Mouse (Mus musculus) stomach, embryonic 14.5 days (tissue): ENCODE data around the gene Camkk2. TPM values are rescaled to one million over a fixed set of nuclear protein-coding genes. Genes with fewer than 3 reads are reported as not detected.

Experiments
- ATAC-seq: fragments of 200-750 bp; cut with Nextera tagmentation; 2 replicates; pipeline ENCODE4 v1.8.0; 2017; ENCODE audit warnings: low read depth, moderate TSS enrichment; ENCODE audit not compliant: insufficient number of reproducible peaks, insufficient read depth, low FRiP score
- H3K27ac ChIP-seq: fragments of 300-500 bp; sonication (generic); 2 replicates; pipeline ENCODE4 v1.5.1; 2014; ENCODE audit warnings: mild to moderate bottlenecking, low read length, moderate library complexity, mixed read lengths
- H3K27me3 ChIP-seq: fragments of 300-500 bp; sonication (generic); 2 replicates; pipeline ENCODE4 v1.6.1; 2014; ENCODE audit warnings: low read length, control low read depth, mixed read lengths; ENCODE audit not compliant: control insufficient read depth, insufficient read depth
- H3K36me3 ChIP-seq: fragments of 300-500 bp; sonication (generic); 2 replicates; pipeline ENCODE4 v1.6.1; 2014; ENCODE audit warnings: mild to moderate bottlenecking, control low read depth, low read length, moderate library complexity, mixed read lengths; ENCODE audit not compliant: control insufficient read depth, insufficient read depth
- H3K4me1 ChIP-seq: fragments of 300-500 bp; sonication (generic); 2 replicates; pipeline ENCODE4 v1.6.1; 2014; ENCODE audit warnings: low read length, control low read depth, mixed read lengths; ENCODE audit not compliant: control insufficient read depth, insufficient read depth
- H3K4me2 ChIP-seq: fragments of 300-500 bp; sonication (generic); replicated peaks from 2 replicates; pipeline ENCODE4 v1.6.1; 2014; ENCODE audit warnings: low read depth, low read length, control low read depth
- H3K4me3 ChIP-seq: fragments of 300-500 bp; sonication (generic); 2 replicates; pipeline ENCODE4 v1.5.1; 2014; ENCODE audit warnings: low read depth, low read length, control low read depth
- H3K9ac ChIP-seq: fragments of 300-500 bp; sonication (generic); replicated peaks from 2 replicates; pipeline ENCODE4 v1.6.1; 2014; ENCODE audit warnings: low read depth, mild to moderate bottlenecking, control low read depth, low read length, moderate library complexity, mixed read lengths
- H3K9me3 ChIP-seq: fragments of 300-500 bp; sonication (generic); 2 replicates; pipeline ENCODE4 v1.6.1; 2016; ENCODE audit warnings: low read depth, low read length, control low read depth; ENCODE audit not compliant: control insufficient read depth
- WGBS: fragments of 180-500 bp; shearing (Covaris S2); extraction: QIAGEN DNeasy Blood & Tissue Kit; methylation state at CpG from one replicate; pipeline ENCODE4 v1.1.7; 2014; 5-methylcytosine and 5-hydroxymethylcytosine counted together
- polyA plus RNA-seq: library from polyadenylated mRNA; unstranded; fragments of >200 nt; fragmentation: Nextera tagmentation; extraction: Ambion mirVana; gene quantifications from 2 replicates; pipeline ENCODE4 v1.2.1, GENCODE M21; 2014

The Camkk2 gene
- polyA plus RNA-seq, 1 experiment from 2014 or later = 25.7 TPM

DNA sequence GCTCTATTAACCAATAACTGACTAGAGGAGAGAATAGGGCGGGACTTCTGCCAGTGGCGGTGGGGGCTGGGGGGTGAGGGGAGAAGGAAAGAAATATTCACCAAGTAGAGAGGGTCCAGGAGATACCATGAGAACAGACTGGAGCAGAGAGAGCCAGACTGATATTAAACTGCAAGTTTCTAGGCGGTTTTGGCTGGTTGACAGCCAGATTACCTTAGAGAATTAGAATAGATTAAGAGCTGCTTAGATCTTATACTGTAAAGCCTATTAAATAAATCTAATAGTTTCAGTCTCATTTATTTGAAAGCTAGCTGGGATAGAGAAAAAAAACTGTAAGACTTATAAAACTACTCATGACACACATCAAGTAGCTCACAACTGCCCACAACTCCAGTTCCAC lies 74.0 kb downstream of the Camkk2 start:
- H3K9ac ChIP-seq = no peak overlapping the region
- H3K36me3 ChIP-seq = no peaks in the 10 kb centered on the region
- H3K27me3 ChIP-seq = no peaks in the 10 kb centered on the region
- ATAC-seq = no peak
- H3K4me1 ChIP-seq = 0 out of 2 replicates have a peak, but pooled peaks cover 6% of the 10 kb centered on the region
- H3K4me2 ChIP-seq = no peak overlapping the region
- no peak overlapping the region for H3K27ac ChIP-seq
- H3K4me3 ChIP-seq = no peak overlapping the region
- H3K9me3 ChIP-seq = no peaks in the 10 kb centered on the region
- 81% methylated on average over 3 of the region's 3 CpGs for WGBS

DNA sequence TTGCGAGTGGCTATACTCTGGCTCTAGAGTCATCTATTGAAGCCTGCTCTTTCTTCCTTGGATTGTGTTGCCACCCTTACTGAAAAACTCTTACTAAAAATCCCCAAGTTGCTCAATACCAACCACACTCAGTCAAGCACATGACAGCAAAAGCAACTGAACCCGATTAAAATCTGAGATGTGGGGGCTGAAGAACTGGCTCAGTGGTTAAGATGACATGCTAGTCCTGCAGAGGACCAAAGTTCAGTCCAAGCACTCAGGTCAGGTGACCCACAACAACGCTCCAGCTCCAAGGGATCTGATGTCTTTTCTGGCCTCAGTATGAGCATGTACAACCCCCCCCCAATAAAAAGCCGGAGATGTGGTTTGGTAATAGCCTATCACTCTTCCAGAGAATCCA lies 74.6 kb downstream of the Camkk2 start:
- ATAC-seq = no peak
- 78% methylated on average over 4 of the region's 4 CpGs for WGBS

GRCm38 (mm10) chr5:122703574-122703973 lies 75.6 kb downstream of the Camkk2 start:
- no peak overlapping the region for H3K9ac ChIP-seq
- H3K27me3 ChIP-seq = no peaks in the 10 kb centered on the region
- ATAC-seq = no peak
- no peak overlapping the region for H3K4me3 ChIP-seq
- 0 out of 2 replicates have a peak, but pooled peaks cover 6% of the 10 kb centered on the region for H3K4me1 ChIP-seq
- H3K9me3 ChIP-seq = no peaks in the 10 kb centered on the region
- 82% methylated on average over 2 of the region's 2 CpGs for WGBS
- H3K4me2 ChIP-seq = no peak overlapping the region
- no peaks in the 10 kb centered on the region for H3K36me3 ChIP-seq
- H3K27ac ChIP-seq = no peak overlapping the region

More for the DNA sequence above, 74.6 kb downstream of the Camkk2 start:
- 0 out of 2 replicates have a peak, but pooled peaks cover 6% of the 10 kb centered on the region for H3K4me1 ChIP-seq
- H3K9me3 ChIP-seq = no peaks in the 10 kb centered on the region
- H3K4me2 ChIP-seq = no peak overlapping the region
- H3K36me3 ChIP-seq = no peaks in the 10 kb centered on the region
- no peak overlapping the region for H3K27ac ChIP-seq
- H3K9ac ChIP-seq = no peak overlapping the region
- no peaks in the 10 kb centered on the region for H3K27me3 ChIP-seq
- H3K4me3 ChIP-seq = no peak overlapping the region

GRCm38 (mm10) chr5:122702156-122702555 lies 77.1 kb downstream of the Camkk2 start:
- no peak overlapping the region for H3K4me3 ChIP-seq
- 0 out of 2 replicates have a peak, but pooled peaks cover 6% of the 10 kb centered on the region for H3K4me1 ChIP-seq
- H3K36me3 ChIP-seq = no peaks in the 10 kb centered on the region
- no peaks in the 10 kb centered on the region for H3K9me3 ChIP-seq
- WGBS = 77% methylated on average over 6 of the region's 6 CpGs
- H3K9ac ChIP-seq = no peak overlapping the region
- no peak overlapping the region for H3K4me2 ChIP-seq
- ATAC-seq = no peak
- no peaks in the 10 kb centered on the region for H3K27me3 ChIP-seq
- H3K27ac ChIP-seq = no peak overlapping the region

- Histone ChIP-seq H3K9ac (no peak overlapping the region), H3K4me3 (no peak overlapping the region), H3K27ac (no peak overlapping the region), H3K9me3 (no peaks in the 10 kb centered on the region), H3K36me3 (no peaks in the 10 kb centered on the region), H3K4me2 (no peak overlapping the region), H3K4me1 (0 out of 2 replicates have a peak, but pooled peaks cover 2% of the 10 kb centered on the region), H3K27me3 (no peaks in the 10 kb centered on the region)
- ATAC-seq = no peak
- 19% methylated on average over 5 of the region's 5 CpGs for WGBS
Observed at GRCm38 (mm10) chr5:122700837-122701212, 78.4 kb downstream of the Camkk2 start.

DNA sequence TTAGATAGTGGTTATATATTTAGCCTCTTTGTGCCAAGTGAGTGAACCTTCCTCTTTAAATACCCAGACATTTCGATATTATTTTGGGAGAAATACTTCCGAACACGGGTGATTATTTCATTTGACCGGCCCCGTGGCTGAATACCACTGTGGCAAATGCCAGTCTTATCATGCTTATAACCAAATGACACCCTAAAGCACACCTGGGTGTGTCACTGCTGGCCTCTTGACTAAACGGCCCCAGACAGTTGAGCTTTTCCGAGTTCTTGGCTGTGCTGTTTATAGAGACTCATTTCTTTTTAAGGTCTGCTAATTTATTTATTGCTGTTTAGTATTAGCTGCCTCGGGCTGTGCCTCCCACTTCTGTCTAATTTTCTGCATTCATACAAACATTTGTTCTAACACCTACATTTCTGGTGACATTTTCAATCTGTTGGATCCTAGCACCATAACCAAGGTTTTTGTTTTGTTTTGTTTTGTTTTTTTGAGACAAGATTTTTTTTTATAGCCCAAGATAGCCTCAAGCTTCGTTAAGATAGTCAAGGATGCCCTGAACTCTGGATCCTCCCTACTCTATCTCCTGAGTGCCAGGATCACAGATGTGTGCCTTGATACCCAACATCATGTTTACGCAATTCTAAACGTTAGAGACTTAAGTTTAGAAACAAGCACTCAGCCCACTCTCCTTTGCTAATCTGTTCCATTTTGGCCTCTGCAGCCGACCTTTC lies 78.9 kb downstream of the Camkk2 start:
- Histone ChIP-seq H3K27me3 (no peaks in the 10 kb centered on the region), H3K36me3 (no peaks in the 10 kb centered on the region), H3K4me2 (no peak overlapping the region), H3K4me3 (no peak overlapping the region), H3K9me3 (no peaks in the 10 kb centered on the region), H3K9ac (no peak overlapping the region), H3K4me1 (0 out of 2 replicates have a peak, but pooled peaks cover 2% of the 10 kb centered on the region), H3K27ac (no peak overlapping the region)
- no peak for ATAC-seq
- 61% methylated on average over 12 of the region's 12 CpGs for WGBS

DNA sequence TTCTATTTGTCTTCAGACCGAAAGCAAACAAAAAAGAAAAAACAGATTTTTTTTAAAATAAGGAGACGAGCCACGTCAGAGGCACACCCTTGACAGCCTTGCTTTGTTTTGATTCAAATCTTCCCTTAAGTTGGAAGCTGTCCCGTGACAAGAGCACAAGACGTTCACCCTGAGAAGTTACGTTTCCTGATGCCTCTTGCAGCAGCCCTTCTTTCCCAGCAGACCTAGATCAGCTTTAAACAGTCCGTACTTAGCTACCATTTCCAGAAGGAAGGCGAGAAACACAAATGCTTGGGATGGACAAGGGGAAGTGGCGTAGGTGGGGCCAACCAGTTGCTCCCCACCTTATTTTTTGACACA lies 80.5 kb downstream of the Camkk2 start:
- H3K36me3 ChIP-seq = no peaks in the 10 kb centered on the region
- H3K9me3 ChIP-seq = no peaks in the 10 kb centered on the region
- H3K27me3 ChIP-seq = no peaks in the 10 kb centered on the region
- no peak for ATAC-seq
- H3K4me2 ChIP-seq = no peak overlapping the region
- no peak overlapping the region for H3K4me3 ChIP-seq
- H3K9ac ChIP-seq = no peak overlapping the region
- 60% methylated on average over 9 of the region's 9 CpGs for WGBS
- H3K4me1 ChIP-seq = 0 out of 2 replicates have a peak, but pooled peaks cover 2% of the 10 kb centered on the region
- no peak overlapping the region for H3K27ac ChIP-seq

GRCm38 (mm10) chr5:122698041-122698700 lies 81.0 kb downstream of the Camkk2 start:
- Histone ChIP-seq H3K9me3 (no peaks in the 10 kb centered on the region), H3K4me3 (no peak overlapping the region), H3K27me3 (no peaks in the 10 kb centered on the region), H3K4me2 (no peak overlapping the region), H3K27ac (no peak overlapping the region), H3K36me3 (no peaks in the 10 kb centered on the region), H3K4me1 (0 out of 2 replicates have a peak, but pooled peaks cover 5% of the 10 kb centered on the region), H3K9ac (no peak overlapping the region)
- 67% methylated on average over 10 of the region's 10 CpGs for WGBS
- ATAC-seq = no peak
